Mouse (Mus musculus): ENCODE data around the gene Celf2. TPM values are rescaled to one million over a fixed set of nuclear protein-coding genes. Genes with fewer than 3 reads are reported as not detected.

The Celf2 gene
- total RNA-seq, 2 experiments from 2014 or later = 448 to 459 TPM

- intact Hi-C loops (cut with DNase I) = loop anchor here (5.0 to 10.0 kb wide), 2 partner anchors 147 to 211 kb away; no protein-coding TSS in a partner anchor
- peak overlapping the region; percentile 97 for H3K27ac ChIP-seq
- peak overlapping the region; percentile 78 for H3K4me3 ChIP-seq
- DNase-seq (ENCODE audit: extremely low spot score in 1 of 2, low spot score in 2 of 2) = peak in 1 of 2 experiments; percentile 46
- TF ChIP-seq CTCF (IDR thresholded peaks at IDR 0.05) = no peak
Observed at GRCm38 (mm10) chr2:6871281-6872130, 637.9 kb downstream of the Celf2 start.

GRCm38 (mm10) chr2:6869956-6870710 lies 639.2 kb downstream of the Celf2 start:
- Histone ChIP-seq H3K27ac (peak overlapping the region; percentile 97), H3K4me3 (peak overlapping the region; percentile 78)
- intact Hi-C loops (cut with DNase I) = loop anchor here (5.0 to 10.0 kb wide), 2 partner anchors 145 to 212 kb away; no protein-coding TSS in a partner anchor
- TF ChIP-seq CTCF (IDR thresholded peaks at IDR 0.05) = no peak
- DNase-seq (ENCODE audit: extremely low spot score in 1 of 2, low spot score in 2 of 2) = no peak

- intact Hi-C loops (cut with DNase I) = no loop called here
- peak in 1 of 2 experiments; percentile 5 for DNase-seq (ENCODE audit: extremely low spot score in 1 of 2, low spot score in 2 of 2)
- no peak for TF ChIP-seq CTCF (IDR thresholded peaks at IDR 0.05)
- Histone ChIP-seq H3K4me3 (no peak overlapping the region; the same call in 1 of the 2 replicates), H3K27ac (peak overlapping the region; percentile 12; the same call in 1 of the 2 replicates)
Observed at GRCm38 (mm10) chr2:6867297-6867696, 642.1 kb downstream of the Celf2 start.

DNA sequence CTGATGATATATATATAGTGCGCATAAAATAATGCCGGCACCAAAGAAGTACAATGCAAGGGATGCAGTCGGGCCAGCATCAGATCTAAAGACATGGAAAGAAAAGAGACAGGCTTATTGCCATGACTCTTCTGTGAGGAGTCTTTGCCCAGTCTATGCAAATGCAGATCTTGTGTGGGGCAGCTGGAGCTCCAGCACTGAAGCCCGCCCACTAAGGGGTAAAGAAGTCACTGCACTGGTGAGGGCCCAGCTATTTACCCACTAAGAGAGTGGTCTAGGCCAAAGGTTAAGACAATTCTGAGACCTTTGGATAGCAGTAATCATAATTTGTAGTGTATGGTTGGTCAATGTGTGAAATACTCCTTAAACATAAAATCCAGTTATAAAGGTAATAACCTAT lies 643.6 kb downstream of the Celf2 start:
- TF ChIP-seq CTCF (IDR thresholded peaks at IDR 0.05) = no peak
- intact Hi-C loops (cut with DNase I) = no loop called here
- Histone ChIP-seq H3K27ac (no peak overlapping the region), H3K4me3 (no peak overlapping the region)
- peak in 1 of 2 experiments; percentile 6 for DNase-seq (ENCODE audit: extremely low spot score in 1 of 2, low spot score in 2 of 2)

DNA sequence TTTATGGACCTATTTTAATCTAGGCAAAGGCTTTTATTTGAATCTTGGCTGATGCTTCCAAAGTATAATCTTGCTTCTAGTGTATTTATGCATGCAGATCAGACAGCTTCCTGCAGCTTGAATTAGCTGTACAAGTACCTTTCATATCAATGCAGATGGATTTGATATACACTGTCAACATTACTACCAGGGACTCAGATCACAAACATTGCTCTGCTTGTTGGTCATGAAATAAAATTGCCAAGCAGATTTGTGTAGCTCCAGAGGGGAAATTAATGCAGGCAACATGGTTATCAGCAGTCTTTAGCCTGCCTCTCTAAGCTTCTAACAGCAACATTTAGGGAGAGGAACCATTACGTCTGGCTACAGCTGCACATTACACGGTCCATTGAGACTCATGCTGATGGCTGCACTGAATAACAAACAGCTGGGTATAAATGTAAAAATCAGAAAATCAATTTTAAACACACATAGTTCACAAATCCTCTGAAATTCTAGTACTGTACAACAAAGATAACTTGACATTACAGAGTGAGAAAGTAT lies 659.2 kb downstream of the Celf2 start:
- Histone ChIP-seq H3K4me3 (no peak overlapping the region), H3K27ac (no peak overlapping the region)
- no peak for TF ChIP-seq CTCF (IDR thresholded peaks at IDR 0.05)
- intact Hi-C loops (cut with DNase I) = no loop called here
- DNase-seq (ENCODE audit: extremely low spot score in 1 of 2, low spot score in 2 of 2) = no peak

GRCm38 (mm10) chr2:6849388-6849787 lies 660.0 kb downstream of the Celf2 start:
- TF ChIP-seq CTCF (IDR thresholded peaks at IDR 0.05) = peak; percentile 51
- no peak overlapping the region for H3K27ac ChIP-seq
- H3K4me3 ChIP-seq = no peak overlapping the region
- intact Hi-C loops (cut with DNase I) = no loop called here
- DNase-seq (ENCODE audit: extremely low spot score in 1 of 2, low spot score in 2 of 2) = no peak

- H3K4me3 ChIP-seq = no peak overlapping the region
- H3K27ac ChIP-seq = no peak overlapping the region
- no peak for DNase-seq (ENCODE audit: extremely low spot score in 1 of 2, low spot score in 2 of 2)
- TF ChIP-seq CTCF (IDR thresholded peaks at IDR 0.05) = no peak
- intact Hi-C loops (cut with DNase I) = no loop called here
Observed at GRCm38 (mm10) chr2:6830021-6830420, 679.3 kb downstream of the Celf2 start.

GRCm38 (mm10) chr2:6827583-6827982 lies 681.8 kb downstream of the Celf2 start:
- intact Hi-C loops (cut with DNase I) = no loop called here
- TF ChIP-seq CTCF (IDR thresholded peaks at IDR 0.05) = no peak
- H3K27ac ChIP-seq = no peak overlapping the region

GRCm38 (mm10) chr2:6823021-6823420 lies 686.3 kb downstream of the Celf2 start:
- Histone ChIP-seq H3K4me3 (no peak overlapping the region), H3K27ac (no peak overlapping the region)
- no peak for DNase-seq (ENCODE audit: extremely low spot score in 1 of 2, low spot score in 2 of 2)
- intact Hi-C loops (cut with DNase I) = no loop called here
- TF ChIP-seq CTCF (IDR thresholded peaks at IDR 0.05) = no peak

More at GRCm38 (mm10) chr2:6827583-6827982, 681.8 kb downstream of the Celf2 start:
- no peak overlapping the region for H3K4me3 ChIP-seq
- no peak for DNase-seq (ENCODE audit: extremely low spot score in 1 of 2, low spot score in 2 of 2)

DNA sequence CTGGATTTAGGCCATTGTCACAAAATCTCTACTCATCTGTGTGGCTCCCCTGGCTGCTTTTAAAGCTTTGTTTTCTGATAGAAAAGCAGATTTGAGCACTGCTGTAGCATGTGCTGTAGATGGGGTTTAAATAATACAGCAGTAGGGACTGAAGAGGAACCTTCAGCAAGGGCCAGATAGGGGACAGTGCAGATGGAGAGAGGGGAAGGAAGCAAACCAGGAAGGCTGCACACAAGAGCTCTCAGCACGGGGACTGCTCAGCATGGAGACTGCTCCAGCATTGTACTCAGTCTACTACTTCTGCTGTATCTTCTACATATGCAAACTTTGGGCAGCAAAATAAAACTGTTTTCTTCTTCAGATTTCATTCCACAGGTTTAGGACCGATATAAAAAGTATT lies 687.8 kb downstream of the Celf2 start:
- Histone ChIP-seq H3K27ac (no peak overlapping the region), H3K4me3 (no peak overlapping the region)
- no peak for TF ChIP-seq CTCF (IDR thresholded peaks at IDR 0.05)
- intact Hi-C loops (cut with DNase I) = no loop called here
- no peak for DNase-seq (ENCODE audit: extremely low spot score in 1 of 2, low spot score in 2 of 2)

DNA sequence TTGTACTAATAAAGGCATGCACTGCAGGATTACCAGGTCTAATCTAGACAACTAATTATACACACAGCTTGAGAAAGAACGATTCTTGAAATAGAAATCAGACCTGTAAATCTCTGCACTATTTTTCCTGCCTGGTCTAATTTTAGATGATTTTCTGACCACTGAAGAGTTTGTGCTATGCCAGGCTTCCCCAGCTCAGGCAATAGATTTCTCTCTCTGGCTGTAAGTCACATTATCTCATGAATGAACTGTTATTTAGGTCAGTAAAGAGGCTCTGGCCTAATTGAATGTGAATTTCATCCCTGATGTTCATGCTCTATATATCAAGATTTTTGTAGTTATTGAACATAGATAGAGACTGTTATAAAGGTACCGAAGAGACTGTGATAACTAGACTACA lies 694.1 kb downstream of the Celf2 start:
- TF ChIP-seq CTCF (IDR thresholded peaks at IDR 0.05) = no peak
- intact Hi-C loops (cut with DNase I) = no loop called here
- H3K4me3 ChIP-seq = no peak overlapping the region
- no peak overlapping the region for H3K27ac ChIP-seq
- DNase-seq (ENCODE audit: extremely low spot score in 1 of 2, low spot score in 2 of 2) = no peak

- intact Hi-C loops (cut with DNase I) = no loop called here
- Histone ChIP-seq H3K4me3 (no peak overlapping the region), H3K27ac (no peak overlapping the region)
- TF ChIP-seq CTCF (IDR thresholded peaks at IDR 0.05) = no peak
- no peak for DNase-seq (ENCODE audit: extremely low spot score in 1 of 2, low spot score in 2 of 2)
Observed at GRCm38 (mm10) chr2:6808736-6809135, 700.6 kb downstream of the Celf2 start.

Measured in left cerebral cortex, adult 2 months (tissue).